Comparison of ENCODE assay signal across 18 mouse cellular contexts in the genomic region with DNA sequence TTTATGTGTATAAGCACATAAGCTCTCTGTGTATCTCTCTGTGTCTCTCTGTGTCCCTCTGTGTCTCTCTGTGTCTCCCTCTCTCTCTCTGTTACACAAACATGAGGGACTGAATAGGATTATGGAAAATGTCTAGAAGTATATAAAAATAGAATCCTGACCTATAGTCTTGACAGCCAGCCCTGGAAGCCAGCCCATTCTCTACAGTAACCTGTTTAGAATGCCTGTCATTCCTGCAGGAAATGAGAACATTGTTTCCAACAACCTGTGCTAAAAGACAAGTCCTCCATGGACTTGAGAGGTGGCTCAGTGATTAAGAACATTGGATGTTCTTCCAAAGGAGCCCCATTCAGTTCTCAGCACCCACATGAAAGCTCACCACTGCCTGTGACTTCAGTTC.
"Had no signal": no experiment of that assay in that cellular context is flagged by ENCODE, and none has a peak within 500 bp of the region (broad histone marks: within the 10 kb centered on the region; RNA-seq: fewer than 3 reads in every experiment).

No protein-coding gene starts in this region.

- H3K27me3 ChIP-seq: limb, embryonic 12.5 days; limb, embryonic 15.5 days had no signal

- DNase-seq: kidney, postnatal 25 days; layer of hippocampus, adult 9-11 months; liver, postnatal 0 days; lung, postnatal 14 days; lung, postnatal 4 days; midbrain, embryonic 14.5 days; thymus, adult 2 months; thymus, postnatal 14 days; thymus, postnatal 4 days had no signal

- H3K36me3 ChIP-seq: limb, embryonic 12.5 days; limb, embryonic 15.5 days had no signal

- H3K4me3 ChIP-seq: layer of hippocampus, adult 2 months; left cerebral cortex, adult 2 months; limb, embryonic 12.5 days; limb, embryonic 15.5 days had no signal

- H3K4me2 ChIP-seq: limb, embryonic 12.5 days; limb, embryonic 15.5 days; liver, embryonic 11.5 days; midbrain, embryonic 11.5 days had no signal

- H3K9ac ChIP-seq: limb, embryonic 12.5 days; limb, embryonic 15.5 days; liver, embryonic 14.5 days; liver, postnatal 0 days had no signal

- H3K27ac ChIP-seq: kidney, postnatal 0 days; layer of hippocampus, adult 2 months; left cerebral cortex, adult 2 months; limb, embryonic 12.5 days; limb, embryonic 15.5 days; liver, embryonic 14.5 days; stomach, postnatal 0 days had no signal

- H3K9me3 ChIP-seq: limb, embryonic 12.5 days; limb, embryonic 15.5 days had no signal

- ATAC-seq: liver, postnatal 0 days had no signal

- H3K4me1 ChIP-seq: limb, embryonic 12.5 days; limb, embryonic 15.5 days had no signal
